Comparison of ENCODE assay signal across 8 mouse cellular contexts in the genomic region with DNA sequence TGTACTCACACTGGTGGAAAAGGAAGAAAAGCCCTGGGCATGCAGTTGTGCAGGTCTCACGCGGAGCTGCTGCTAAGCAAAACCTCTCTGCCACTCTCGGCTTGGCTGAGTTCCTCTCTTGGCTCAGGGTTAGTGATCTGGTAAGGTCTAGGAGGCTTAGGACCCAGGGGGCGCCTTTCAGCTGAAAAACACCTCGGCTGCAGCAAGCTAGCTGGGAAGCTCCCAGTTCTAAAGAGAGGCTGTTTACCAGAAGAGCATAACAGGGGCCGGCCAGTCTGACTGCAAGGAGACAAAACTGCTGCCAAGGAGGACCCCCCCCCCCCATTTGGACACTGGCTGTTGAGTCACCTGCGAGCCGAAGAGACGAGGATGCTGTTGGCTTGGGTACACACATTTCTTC. TPM values are rescaled to one million over a fixed set of nuclear protein-coding genes. Genes with fewer than 3 reads are reported as not detected.
A peak's percentile ranks its signal among the peaks of the same experiment; 100 is the strongest.
DNase-seq lines count a peak whose midpoint lies in the region; ATAC-seq lines count a peak whose summit lies in the region.

No protein-coding gene starts in this region.

- 1% methylated on average over 9 of the region's 9 CpGs for WGBS in embryonic facial prominence, embryonic 10.5 days
- WGBS in limb, embryonic 10.5 days, result 4% methylated on average over 9 of the region's 9 CpGs
- 3% methylated on average over 9 of the region's 9 CpGs for WGBS in midbrain, embryonic 11.5 days

- no peaks in the 10 kb centered on the region for H3K9me3 ChIP-seq in embryonic facial prominence, embryonic 10.5 days
- no peaks in the 10 kb centered on the region for H3K9me3 ChIP-seq in limb, embryonic 10.5 days (replicated peaks)
- H3K9me3 ChIP-seq in midbrain, embryonic 11.5 days (ENCODE audit: control insufficient read depth, low read length), result no peaks in the 10 kb centered on the region

- H3K4me3 ChIP-seq in embryonic facial prominence, embryonic 10.5 days, result peak overlapping the region; percentile 64
- peak overlapping the region; percentile 60 for H3K4me3 ChIP-seq in limb, embryonic 10.5 days
- peak overlapping the region; percentile 40 for H3K4me3 ChIP-seq in midbrain, embryonic 11.5 days (ENCODE audit: low read depth, low read length)

- H3K9ac ChIP-seq in midbrain, embryonic 11.5 days (ENCODE audit: low read length), result peak overlapping the region; percentile 63

- H3K27me3 ChIP-seq in embryonic facial prominence, embryonic 10.5 days (replicated peaks; ENCODE audit: low read depth, poor library complexity, severe bottlenecking), result peaks cover 26% of the 10 kb centered on the region
- peaks cover 27% of the 10 kb centered on the region for H3K27me3 ChIP-seq in limb, embryonic 10.5 days (ENCODE audit: low read depth, poor library complexity, severe bottlenecking)
- H3K27me3 ChIP-seq in midbrain, embryonic 11.5 days (ENCODE audit: control insufficient read depth, insufficient read depth, low read length), result no peaks in the 10 kb centered on the region; the same call in 1 of the 2 replicates

- H3K4me1 ChIP-seq in embryonic facial prominence, embryonic 10.5 days, result peaks cover 40% of the 10 kb centered on the region
- peaks cover 40% of the 10 kb centered on the region for H3K4me1 ChIP-seq in limb, embryonic 10.5 days
- peaks cover 17% of the 10 kb centered on the region for H3K4me1 ChIP-seq in midbrain, embryonic 11.5 days (ENCODE audit: control insufficient read depth, insufficient read depth, low read length)

- ATAC-seq in midbrain, embryonic 11.5 days (ENCODE audit: low FRiP score), result peak; percentile 33; the same call in 1 of the 2 replicates

- peak overlapping the region; percentile 81 for H3K27ac ChIP-seq in embryonic facial prominence, embryonic 10.5 days (replicated peaks)
- H3K27ac ChIP-seq in limb, embryonic 10.5 days, result peak overlapping the region; percentile 76
- H3K27ac ChIP-seq in midbrain, embryonic 11.5 days (ENCODE audit: low read depth, low read length), result no peak overlapping the region; the same call in 1 of the 2 replicates

- DNase-seq in adrenal gland, adult 8-10 months, result peak; percentile 82
- DNase-seq in embryonic facial prominence, embryonic 10.5 days (ENCODE audit: low spot score), result peak; percentile 76
- peak; percentile 95 for DNase-seq in heart, adult 18-20 months
- DNase-seq in kidney, adult 18-20 months, result peak; percentile 85
- peak; percentile 70 for DNase-seq in limb, embryonic 10.5 days (ENCODE audit: low spot score)
- no peak for DNase-seq in midbrain, embryonic 11.5 days (ENCODE audit: low spot score, missing footprints)
- DNase-seq in skeletal muscle tissue, adult 2 months (ENCODE audit: low read depth, low spot score), result peak; percentile 94
- DNase-seq in c-Kit-positive CD71-positive TER-119-positive erythroid progenitor cells, embryonic 14.5 days (ENCODE audit: low spot score), result no peak

- no peaks in the 10 kb centered on the region; the same call in 1 of the 2 replicates for H3K36me3 ChIP-seq in embryonic facial prominence, embryonic 10.5 days (replicated peaks)
- no peaks in the 10 kb centered on the region for H3K36me3 ChIP-seq in limb, embryonic 10.5 days
- no peaks in the 10 kb centered on the region for H3K36me3 ChIP-seq in midbrain, embryonic 11.5 days (ENCODE audit: control insufficient read depth, insufficient read depth, low read length)

- peak overlapping the region; percentile 95 for H3K4me2 ChIP-seq in midbrain, embryonic 11.5 days

RNA-seq across cellular contexts. Expression of gene Pik3ip1, which starts 0.4 kb away (rescaled TPM):
- total RNA-seq in adrenal gland, adult 8-10 months (2022), result 10 to 100 TPM; 17.2 to 28.2 (median 25.1) TPM
- 7.3 and 11.2 TPM in 2 replicates for polyA plus RNA-seq in embryonic facial prominence, embryonic 10.5 days (2016; fragmentation: Nextera tagmentation; extraction: Ambion mirVana)
- 10 to 100 TPM; 45.2 to 51.2 TPM for total RNA-seq in heart, adult 18-20 months (2021)
- 5.9 and 8.5 TPM in 2 replicates for polyA plus RNA-seq in limb, embryonic 10.5 days (2016; fragmentation: Nextera tagmentation; extraction: Ambion mirVana)
- 10.5 and 12.1 TPM in 2 replicates for polyA plus RNA-seq in midbrain, embryonic 11.5 days (2014; fragmentation: Nextera tagmentation; extraction: Ambion mirVana)

RNA-seq across cellular contexts. Expression of gene Patz1, which starts 41.9 kb away (rescaled TPM):
- 10 to 100 TPM; 31.9 to 47.9 (median 40.5) TPM for total RNA-seq in adrenal gland, adult 8-10 months (2022)
- 91.5 and 96.8 TPM in 2 replicates for polyA plus RNA-seq in embryonic facial prominence, embryonic 10.5 days (2016; fragmentation: Nextera tagmentation; extraction: Ambion mirVana)
- total RNA-seq in heart, adult 18-20 months (2021), result 10 to 100 TPM; 19.4 to 23.1 TPM
- 80.2 and 81.7 TPM in 2 replicates for polyA plus RNA-seq in limb, embryonic 10.5 days (2016; fragmentation: Nextera tagmentation; extraction: Ambion mirVana)
- polyA plus RNA-seq in midbrain, embryonic 11.5 days (2014; fragmentation: Nextera tagmentation; extraction: Ambion mirVana), result 107 and 116 TPM in 2 replicates

Comparison
In these comparisons a context has a peak if more than half of its experiments do, and no peak if none do; other contexts are left out.
1. DNase-seq: peak in adrenal gland, adult 8-10 months (single experiment), embryonic facial prominence, embryonic 10.5 days (single experiment), heart, adult 18-20 months (2 of 2), kidney, adult 18-20 months (single experiment), limb, embryonic 10.5 days (single experiment) and skeletal muscle tissue, adult 2 months (single experiment); none in midbrain, embryonic 11.5 days (single experiment) and c-Kit-positive CD71-positive TER-119-positive erythroid progenitor cells, embryonic 14.5 days (single experiment).
2. Peak in every context shown above with its lines, with median percentiles within 50 percentile points of each other: H3K4me3 ChIP-seq.